Mouse (Mus musculus): ENCODE measurements at regions not wholly inside any gene's neighbourhood (a gene's known extent, or its start where the extent isn't known, plus 50 kb on each side); places are given as distances from the start of the nearest gene placed in this dataset.

DNA sequence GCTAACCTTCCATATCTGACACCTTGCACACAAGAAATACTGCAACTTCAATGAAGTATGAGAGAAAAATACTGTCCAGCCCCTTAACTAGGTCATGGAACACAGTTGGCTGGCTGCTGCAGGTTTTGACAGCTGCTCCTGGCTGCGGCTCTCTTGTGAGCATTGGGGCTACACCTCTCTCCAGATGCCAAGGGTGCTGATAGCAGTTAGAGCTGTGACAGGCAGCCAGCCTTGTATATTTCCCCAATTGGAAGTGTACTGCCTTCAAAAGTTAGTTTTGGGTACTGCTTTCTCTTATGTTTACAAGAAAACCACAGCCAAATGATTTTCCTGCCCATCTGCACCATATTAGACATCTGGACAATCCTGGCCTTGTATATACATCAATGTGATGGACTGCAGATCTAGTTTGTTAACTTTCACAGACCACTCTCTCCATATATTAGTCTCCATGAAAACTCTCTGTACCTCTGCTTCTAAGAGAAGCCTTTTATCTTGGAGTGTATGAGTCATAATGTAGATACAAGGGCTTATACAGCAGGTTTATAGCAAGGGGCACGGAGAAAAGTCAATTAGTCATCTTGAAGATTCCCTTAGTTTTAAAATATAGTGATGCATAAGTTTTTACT lies 470.0 kb upstream of the Tecrl start:
- TF ChIP-seq CTCF (IDR thresholded peaks at IDR 0.05; ENCODE audit: extremely low read depth, insufficient read depth, low read length) (no peak), POLR2A (IDR thresholded peaks at IDR 0.05; ENCODE audit: extremely low read depth, insufficient read depth, low read length) (no peak)
